Mouse (Mus musculus) myocyte (in vitro differentiated cells): ENCODE measurements around the gene Otud4. TPM values are rescaled to one million over a fixed set of nuclear protein-coding genes. Genes with fewer than 3 reads are reported as not detected.

ENCODE experiments used
- H3K27me3 ChIP-seq: one replicate; pipeline ENCODE4 v1.6.1; 2011; ENCODE audit not compliant: control insufficient read depth, insufficient read depth, insufficient read length
- H3K36me3 ChIP-seq: one replicate; pipeline ENCODE4 v1.6.1; 2011; ENCODE audit not compliant: control insufficient read depth, insufficient read depth
- H3K4me2 ChIP-seq: one replicate; pipeline ENCODE4 v1.6.1; 2011; ENCODE audit warnings: low read depth, control low read depth
- H3K4me3 ChIP-seq: one replicate; pipeline ENCODE4 v1.5.1; 2011; ENCODE audit warnings: mild to moderate bottlenecking, control low read depth, moderate library complexity
- H3K79me2 ChIP-seq: one replicate; pipeline ENCODE4 v1.6.1; 2011; ENCODE audit not compliant: control insufficient read depth, insufficient read depth
- H3ac ChIP-seq: one replicate; pipeline ENCODE4 v1.6.1; 2011; ENCODE audit not compliant: control insufficient read depth, insufficient read length
- CEBPB ChIP-seq: IDR thresholded peaks from 2 replicates; pipeline ENCODE4 v1.6.1; 2011; ENCODE audit warnings: mild to moderate bottlenecking, moderate library complexity; ENCODE audit not compliant: poor library complexity, insufficient read depth, severe bottlenecking
- E2F4 ChIP-seq: IDR thresholded peaks from one replicate; pipeline ENCODE4 v1.6.1; 2011; ENCODE audit warnings: mild to moderate bottlenecking, control low read depth, moderate library complexity; ENCODE audit not compliant: insufficient read depth
- MAX ChIP-seq: IDR thresholded peaks from one replicate; pipeline ENCODE4 v1.6.1; 2011; ENCODE audit warnings: low read depth, mild to moderate bottlenecking, control low read depth
- MYOD1 ChIP-seq, 3 experiments: IDR thresholded peaks; one replicate each; pipeline ENCODE4 v1.6.1; 2011; ENCODE audit warnings: control low read depth in 2 of 3, low read depth in 2 of 3, mild to moderate bottlenecking in 2 of 3, moderate library complexity in 1 of 3; ENCODE audit not compliant: insufficient read length in 2 of 3, control insufficient read depth in 1 of 3
- MYOG ChIP-seq, 3 experiments: IDR thresholded peaks; one replicate each; pipeline ENCODE4 v1.6.1; 2011; ENCODE audit warnings: control low read depth in 2 of 3, low read depth in 2 of 3, mild to moderate bottlenecking in 2 of 3; ENCODE audit not compliant: insufficient read length in 2 of 3, control insufficient read depth in 1 of 3, insufficient read depth in 1 of 3
- POLR2A ChIP-seq: IDR thresholded peaks from one replicate; pipeline ENCODE4 v1.6.1; 2011; ENCODE audit warnings: low read depth, mild to moderate bottlenecking, control low read depth, moderate library complexity; ENCODE audit not compliant: insufficient read length
- POLR2AphosphoS2 ChIP-seq: IDR thresholded peaks from one replicate; pipeline ENCODE4 v1.6.1; 2011; ENCODE audit warnings: low read depth, control low read depth; ENCODE audit not compliant: insufficient read length
- REST ChIP-seq: IDR thresholded peaks from one replicate; pipeline ENCODE4 v1.6.1; 2011; ENCODE audit warnings: mild to moderate bottlenecking, control low read depth, moderate library complexity; ENCODE audit not compliant: insufficient read depth, insufficient read length
- SRF ChIP-seq: IDR thresholded peaks from one replicate; pipeline ENCODE4 v1.6.1; 2011; ENCODE audit warnings: low read depth; ENCODE audit not compliant: control insufficient read depth, insufficient read length
- TCF12 ChIP-seq: IDR thresholded peaks from one replicate; pipeline ENCODE4 v1.6.1; 2011; ENCODE audit warnings: mild to moderate bottlenecking, control low read depth; ENCODE audit not compliant: poor library complexity, insufficient read depth, severe bottlenecking
- TCF3 ChIP-seq: IDR thresholded peaks from one replicate; pipeline ENCODE4 v1.6.1; 2011; ENCODE audit warnings: low read depth, control low read depth; ENCODE audit not compliant: insufficient read length
- USF1 ChIP-seq: IDR thresholded peaks from one replicate; pipeline ENCODE4 v1.6.1; 2011; ENCODE audit warnings: low read depth, mild to moderate bottlenecking, control low read depth, moderate library complexity
- polyA plus RNA-seq: library from polyadenylated mRNA; unstranded; fragments of >200 nt; fragmentation: generic; extraction: Trizol; gene quantifications from one replicate; pipeline ENCODE4 v1.2.1, GENCODE M21; 2012; ENCODE audit warnings: missing spikeins

The Otud4 gene
- polyA plus RNA-seq, 1 experiment: 6.0 TPM

- Histone ChIP-seq H3ac (no peak overlapping the region), H3K4me3 (no peak overlapping the region), H3K79me2 (no peaks in the 10 kb centered on the region), H3K4me2 (no peak overlapping the region), H3K36me3 (no peaks in the 10 kb centered on the region), H3K27me3 (no peaks in the 10 kb centered on the region)
- TF ChIP-seq TCF12: no peak
- no peak for TF ChIP-seq MYOG (IDR thresholded peaks at IDR 0.05; ENCODE audit: control insufficient read depth in 1 of 3, insufficient read depth in 1 of 3, insufficient read length in 2 of 3, low read depth in 2 of 3)
- TF ChIP-seq CEBPB: no peak
- TF ChIP-seq MYOD1 (IDR thresholded peaks at IDR 0.05; ENCODE audit: control insufficient read depth in 1 of 3, insufficient read length in 2 of 3, low read depth in 2 of 3): no peak
These were observed 30.7 kb upstream of the Otud4 start for GRCm38 (mm10) chr8:79608701-79609100.

GRCm38 (mm10) chr8:79610268-79610667 is 29.1 kb upstream of the Otud4 start:
- no peak overlapping the region for H3K4me2 ChIP-seq
- no peaks in the 10 kb centered on the region for H3K36me3 ChIP-seq
- TF ChIP-seq POLR2AphosphoS2: no peak
- no peak for TF ChIP-seq CEBPB
- TF ChIP-seq E2F4: no peak
- TF ChIP-seq USF1: no peak
- TF ChIP-seq TCF12: no peak
- no peak for TF ChIP-seq REST
- no peak for TF ChIP-seq SRF
- no peak for TF ChIP-seq POLR2A
- TF ChIP-seq MAX: no peak
- no peak for TF ChIP-seq MYOG (IDR thresholded peaks at IDR 0.05; ENCODE audit: control insufficient read depth in 1 of 3, insufficient read depth in 1 of 3, insufficient read length in 2 of 3, low read depth in 2 of 3)
- TF ChIP-seq TCF3: no peak
- TF ChIP-seq MYOD1 (IDR thresholded peaks at IDR 0.05; ENCODE audit: control insufficient read depth in 1 of 3, insufficient read length in 2 of 3, low read depth in 2 of 3): no peak
- no peak overlapping the region for H3K4me3 ChIP-seq
- no peaks in the 10 kb centered on the region for H3K27me3 ChIP-seq
- H3ac ChIP-seq: no peak overlapping the region
- H3K79me2 ChIP-seq: no peaks in the 10 kb centered on the region

GRCm38 (mm10) chr8:79612298-79612697 is 27.1 kb upstream of the Otud4 start:
- Histone ChIP-seq H3K4me2 (peak overlapping the region; percentile 19), H3K79me2 (no peaks in the 10 kb centered on the region), H3ac (no peak overlapping the region), H3K27me3 (no peaks in the 10 kb centered on the region), H3K36me3 (no peaks in the 10 kb centered on the region), H3K4me3 (no peak overlapping the region)
- TF ChIP-seq MYOD1 (IDR thresholded peaks at IDR 0.05; ENCODE audit: control insufficient read depth in 1 of 3, insufficient read length in 2 of 3, low read depth in 2 of 3) (no peak), SRF (no peak), TCF12 (no peak), POLR2A (no peak), MYOG (IDR thresholded peaks at IDR 0.05; ENCODE audit: control insufficient read depth in 1 of 3, insufficient read depth in 1 of 3, insufficient read length in 2 of 3, low read depth in 2 of 3) (no peak), E2F4 (no peak), USF1 (no peak), POLR2AphosphoS2 (no peak)

- Histone ChIP-seq H3K4me3 (no peak overlapping the region), H3K4me2 (peak overlapping the region; percentile 19)
- no peak for TF ChIP-seq POLR2A
- no peak for TF ChIP-seq E2F4
- no peak for TF ChIP-seq MAX
- peak; percentile 9 for TF ChIP-seq TCF12
- peak in 2 of 3 experiments; percentile 55 to 84 for TF ChIP-seq MYOD1 (IDR thresholded peaks at IDR 0.05; ENCODE audit: control insufficient read depth in 1 of 3, insufficient read length in 2 of 3, low read depth in 2 of 3)
- TF ChIP-seq TCF3: no peak
- no peak for TF ChIP-seq USF1
- TF ChIP-seq CEBPB: no peak
- TF ChIP-seq MYOG (IDR thresholded peaks at IDR 0.05; ENCODE audit: control insufficient read depth in 1 of 3, insufficient read depth in 1 of 3, insufficient read length in 2 of 3, low read depth in 2 of 3): peak; percentile 43 to 87 (median 51)
These were observed 26.5 kb upstream of the Otud4 start for GRCm38 (mm10) chr8:79612965-79613364.

GRCm38 (mm10) chr8:79615741-79616350 is 23.6 kb upstream of the Otud4 start:
- no peaks in the 10 kb centered on the region for H3K27me3 ChIP-seq
- TF ChIP-seq MAX (no peak), CEBPB (no peak), POLR2A (no peak), TCF12 (no peak), SRF (no peak), REST (no peak), MYOG (IDR thresholded peaks at IDR 0.05; ENCODE audit: control insufficient read depth in 1 of 3, insufficient read depth in 1 of 3, insufficient read length in 2 of 3, low read depth in 2 of 3) (no peak), TCF3 (no peak), USF1 (no peak), MYOD1 (IDR thresholded peaks at IDR 0.05; ENCODE audit: control insufficient read depth in 1 of 3, insufficient read length in 2 of 3, low read depth in 2 of 3) (no peak), E2F4 (no peak), POLR2AphosphoS2 (no peak)
- no peaks in the 10 kb centered on the region for H3K79me2 ChIP-seq
- H3K4me3 ChIP-seq: no peak overlapping the region
- H3K4me2 ChIP-seq: no peak overlapping the region
- no peak overlapping the region for H3ac ChIP-seq
- H3K36me3 ChIP-seq: no peaks in the 10 kb centered on the region

More at GRCm38 (mm10) chr8:79612965-79613364, 26.5 kb upstream of the Otud4 start:
- H3K79me2 ChIP-seq: no peaks in the 10 kb centered on the region
- no peaks in the 10 kb centered on the region for H3K27me3 ChIP-seq
- H3K36me3 ChIP-seq: no peaks in the 10 kb centered on the region
- no peak overlapping the region for H3ac ChIP-seq
